Mouse (Mus musculus) ES-E14 (cell line): ENCODE results near the gene Tlcd2.

Experiments
- HCFC1 ChIP-seq: IDR thresholded peaks from 2 replicates; pipeline ENCODE4 v1.6.1; 2012; ENCODE audit warnings: low read length, inconsistent platforms, borderline replicate concordance; ENCODE audit not compliant: insufficient read depth
- MAFK ChIP-seq: IDR thresholded peaks from 2 replicates; pipeline ENCODE4 v1.6.1; 2014; ENCODE audit warnings: mild to moderate bottlenecking, low read depth, low read length, inconsistent platforms; ENCODE audit not compliant: insufficient read depth
- ZC3H11A ChIP-seq: IDR thresholded peaks from 2 replicates; pipeline ENCODE4 v1.6.1; 2012; ENCODE audit warnings: low read depth, mild to moderate bottlenecking, inconsistent platforms, low read length, borderline replicate concordance
- ZNF384 ChIP-seq: IDR thresholded peaks from 2 replicates; pipeline ENCODE4 v1.6.1; 2012; ENCODE audit warnings: low read depth, low read length, inconsistent platforms

DNA sequence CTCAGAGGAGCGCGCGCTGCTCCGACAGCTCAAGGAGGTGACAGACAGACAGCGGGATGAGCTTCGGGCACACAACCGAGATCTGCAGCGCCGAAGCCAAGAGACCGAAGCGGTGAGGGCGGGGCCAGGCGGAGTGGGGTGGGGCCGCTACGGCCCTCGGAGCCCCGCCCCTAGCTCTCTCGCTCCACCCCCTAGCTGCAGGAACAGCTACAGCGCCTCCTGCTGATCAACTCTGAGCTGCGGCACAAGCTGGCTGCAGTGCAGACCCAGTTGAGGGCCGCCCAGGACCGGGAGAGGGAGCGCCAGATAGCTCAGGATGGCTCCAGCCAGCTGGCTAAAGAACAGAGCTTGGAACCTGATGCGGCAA lies 49.1 kb downstream of the Tlcd2 start:
- TF ChIP-seq ZNF384 (peak; percentile 48; the same call in 1 of the 2 replicates), ZC3H11A (no peak), HCFC1 (peak; percentile 72; the same call in 1 of the 2 replicates), MAFK (no peak)
